Mouse (Mus musculus) kidney, postnatal 36 days (tissue): ENCODE results near the gene Wipf1.

Experiments
- DNase-seq, 2 experiments: peaks; one replicate each; pipeline ENCODE4 v3.0.0; 2021 to 2022; ENCODE audit warnings: mixed read lengths in 2 of 2

The Wipf1 gene

DNA sequence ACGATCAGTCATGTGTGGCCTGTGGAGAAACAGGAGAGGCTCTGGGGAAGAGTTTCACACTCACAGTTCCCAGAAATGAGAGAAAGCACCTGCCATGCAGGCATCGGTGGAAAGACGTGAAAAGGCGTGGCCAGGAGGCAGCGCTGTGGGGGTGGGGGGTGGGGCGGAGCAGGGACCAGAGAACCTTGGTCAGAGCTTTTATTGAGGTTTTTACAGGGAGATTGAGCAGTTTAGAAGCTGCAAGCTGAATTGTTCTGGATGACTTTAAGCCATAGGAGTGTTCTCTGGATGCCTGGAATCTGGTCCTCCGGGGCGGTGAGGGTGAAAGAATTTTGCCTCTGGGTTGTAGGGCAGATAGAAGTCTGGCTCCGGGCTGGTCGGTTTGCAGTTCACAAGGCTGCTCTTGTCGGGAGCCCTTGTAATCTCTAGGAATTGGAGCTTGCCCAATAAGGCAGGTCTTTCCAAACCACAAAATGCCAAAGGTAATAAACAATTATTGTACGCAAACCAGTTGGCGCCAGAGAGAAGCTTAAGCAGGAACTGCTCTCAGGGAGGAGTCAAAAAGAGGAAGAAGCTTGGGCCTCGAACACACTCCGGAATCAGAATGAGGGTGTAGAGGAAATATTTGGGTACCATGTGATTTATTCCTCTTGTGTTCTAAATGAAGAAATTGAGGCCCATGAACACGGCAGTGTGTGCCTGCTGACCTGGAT, 11.1 kb upstream of the Wipf1 start:
- DNase-seq = peak in 1 of 2 experiments; percentile 27

DNA sequence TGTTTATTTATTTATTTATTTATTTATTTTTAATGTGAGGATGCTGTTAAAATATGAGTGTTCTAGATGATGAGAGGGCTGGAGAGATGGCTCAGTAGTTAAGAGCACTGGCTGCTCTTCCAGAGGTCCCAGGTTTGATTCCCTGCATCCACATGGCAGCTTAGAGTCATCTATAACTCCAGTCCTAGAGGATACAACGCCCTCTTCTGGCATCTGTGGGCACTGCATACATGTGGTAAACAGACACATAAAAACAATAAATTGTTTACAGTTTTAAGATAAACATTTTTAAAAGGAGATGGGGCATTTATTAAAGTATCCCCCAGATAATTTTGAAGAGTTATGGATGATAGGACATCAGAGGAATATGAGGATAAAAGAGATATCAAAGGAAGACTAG, 10.2 kb upstream of the Wipf1 start:
- peak in 1 of 2 experiments; percentile 65 for DNase-seq

DNA sequence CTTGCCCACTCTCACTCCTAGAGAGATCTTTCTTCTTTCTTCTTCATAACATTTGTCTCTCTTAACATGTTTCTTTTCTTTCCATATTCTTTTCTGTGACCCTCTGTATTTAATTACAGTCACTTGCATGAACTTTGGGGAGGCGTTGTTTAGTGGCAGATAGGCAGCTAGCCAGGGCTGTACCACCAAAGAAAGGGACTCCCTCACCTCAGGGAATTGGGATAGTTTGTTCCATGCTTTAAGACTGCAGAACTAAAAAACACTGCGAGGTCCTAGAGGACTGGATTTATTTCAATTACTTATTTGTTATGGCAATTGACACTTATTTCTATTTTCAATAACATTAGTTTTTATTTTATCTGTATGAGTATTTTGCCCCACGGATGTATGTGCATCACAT, 9.6 kb upstream of the Wipf1 start:
- DNase-seq = no peak

DNA sequence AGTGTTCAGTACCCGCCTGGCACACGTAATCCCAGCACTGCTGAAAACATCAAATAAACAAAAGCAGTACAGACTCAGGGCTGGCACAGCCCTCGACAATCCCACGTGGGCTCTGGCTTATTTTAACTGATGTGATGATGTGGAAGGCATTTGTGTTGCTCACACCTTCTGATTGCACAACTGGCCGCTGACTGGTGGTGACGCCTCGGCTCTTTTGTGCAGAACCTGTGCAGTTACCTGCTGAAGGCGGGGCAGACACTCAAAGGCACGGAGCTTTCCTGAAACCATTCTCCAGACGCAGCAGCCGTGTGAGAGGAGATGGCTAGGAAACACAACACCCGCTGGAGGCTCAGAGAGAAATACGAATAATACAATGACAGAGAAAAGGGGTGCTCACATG, 9.1 kb upstream of the Wipf1 start:
- no peak for DNase-seq

DNA sequence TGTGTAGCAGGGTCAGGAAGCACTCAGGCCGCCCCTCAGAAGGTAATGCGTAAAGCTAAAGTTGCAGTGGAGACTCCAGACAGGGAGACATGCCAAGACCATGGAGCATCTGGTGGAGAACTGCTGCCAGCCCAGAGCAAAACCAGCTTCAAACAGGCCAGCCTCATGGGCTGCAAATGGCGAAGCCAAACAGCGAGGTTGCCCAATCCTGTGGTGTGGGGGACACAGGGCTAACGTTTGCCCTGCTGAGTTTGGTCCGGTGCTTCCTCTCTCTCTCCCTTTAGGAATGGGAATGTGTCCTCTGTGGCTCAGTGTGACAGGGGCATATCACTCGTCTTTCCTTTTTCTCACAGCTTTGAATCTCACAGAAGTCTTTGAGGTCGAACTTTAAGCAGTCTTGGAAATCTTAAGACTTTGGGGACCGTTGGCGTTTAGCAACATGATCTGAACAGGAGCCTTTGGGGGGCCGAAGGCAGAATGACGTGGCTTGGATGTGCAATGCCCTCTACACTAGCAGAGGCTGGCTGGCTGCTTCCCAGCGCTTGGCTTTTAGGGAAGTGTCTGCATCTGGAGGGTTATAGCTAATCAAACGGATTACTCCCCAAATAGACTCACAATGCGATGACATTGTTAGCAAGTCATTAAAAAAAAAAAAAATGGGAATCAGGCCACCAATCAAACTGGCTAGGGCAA, 6.7 kb upstream of the Wipf1 start:
- no peak for DNase-seq

DNA sequence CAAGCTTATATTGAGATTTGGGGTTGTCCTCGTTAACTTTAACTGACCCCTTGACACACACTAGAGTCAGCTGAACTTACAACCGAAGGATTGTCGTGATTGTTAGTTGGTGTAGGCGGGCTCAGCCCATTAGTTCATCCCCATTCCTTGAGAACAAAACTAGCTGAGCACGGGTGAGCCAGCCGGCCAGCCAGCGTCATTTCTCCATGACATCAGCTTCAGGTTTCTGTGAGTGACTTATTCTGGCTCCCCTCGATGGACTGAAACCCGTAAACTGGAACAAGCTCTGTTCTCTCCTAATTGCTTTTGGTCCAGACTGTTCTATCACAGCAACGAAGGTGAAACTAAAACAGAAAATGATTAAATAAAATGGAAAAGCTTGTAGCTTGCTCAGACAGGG, 5.2 kb upstream of the Wipf1 start:
- no peak for DNase-seq

DNA sequence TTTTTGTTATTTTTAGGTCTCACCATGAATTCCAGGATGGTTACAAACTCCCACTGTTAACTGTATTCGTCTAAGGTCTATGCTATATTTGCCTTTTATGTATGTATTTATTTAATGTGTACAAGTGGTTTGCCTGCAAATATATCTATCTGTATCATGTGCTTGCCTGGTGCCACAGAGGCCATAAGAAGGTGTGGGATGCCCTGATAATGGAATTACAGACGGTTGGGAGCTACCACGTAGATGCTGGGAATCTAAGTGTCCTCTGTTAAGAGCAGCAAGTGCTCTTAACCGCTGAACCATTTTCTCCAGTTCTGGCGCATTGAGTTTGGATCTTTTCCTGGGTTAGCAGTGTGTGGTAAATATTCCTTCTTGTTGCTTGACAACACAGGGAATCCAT, 953 bp upstream of the Wipf1 start:
- no peak for DNase-seq

DNA sequence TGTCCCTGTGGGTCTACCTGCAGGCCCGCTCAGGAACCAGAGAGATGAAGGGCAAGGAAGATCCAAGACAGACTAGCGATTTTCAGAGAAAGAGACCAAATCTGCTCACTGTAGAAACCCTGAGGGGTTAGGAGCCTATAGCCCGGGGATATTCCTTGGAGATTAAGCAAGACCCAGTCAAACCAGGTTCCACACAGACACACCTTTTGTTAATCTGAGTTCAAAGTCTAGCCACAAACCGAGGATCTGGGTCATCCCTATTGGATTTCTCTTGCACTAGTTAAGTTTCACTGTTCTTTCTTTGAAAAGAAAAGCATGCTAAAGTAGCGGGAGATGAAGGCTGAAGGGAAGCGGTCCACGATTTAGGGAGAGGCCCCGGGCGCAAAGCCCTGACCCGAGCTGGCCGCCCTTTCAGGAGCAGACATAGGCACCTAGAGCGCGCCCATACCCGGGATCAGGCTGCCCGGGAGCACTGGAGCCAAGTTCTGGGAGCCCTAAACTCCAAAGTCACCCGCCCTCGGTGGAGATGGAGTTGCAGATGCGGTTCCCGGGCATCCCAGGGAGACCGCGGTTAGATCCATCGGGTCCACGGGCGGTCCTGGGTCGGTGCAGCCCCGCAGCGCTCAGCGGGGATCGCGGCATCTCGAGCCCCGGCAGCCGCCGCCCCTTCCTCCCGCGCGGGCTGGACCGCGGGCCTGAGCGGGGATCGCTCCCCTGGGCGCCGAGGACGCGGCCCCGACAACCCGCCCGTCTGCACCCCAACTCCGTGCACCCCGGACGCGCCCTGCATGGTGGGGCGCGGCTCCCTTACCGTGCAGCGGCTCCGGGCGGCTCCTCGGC, 798 bp downstream of the Wipf1 start:
- peak in 1 of 2 experiments; percentile 57 for DNase-seq

DNA sequence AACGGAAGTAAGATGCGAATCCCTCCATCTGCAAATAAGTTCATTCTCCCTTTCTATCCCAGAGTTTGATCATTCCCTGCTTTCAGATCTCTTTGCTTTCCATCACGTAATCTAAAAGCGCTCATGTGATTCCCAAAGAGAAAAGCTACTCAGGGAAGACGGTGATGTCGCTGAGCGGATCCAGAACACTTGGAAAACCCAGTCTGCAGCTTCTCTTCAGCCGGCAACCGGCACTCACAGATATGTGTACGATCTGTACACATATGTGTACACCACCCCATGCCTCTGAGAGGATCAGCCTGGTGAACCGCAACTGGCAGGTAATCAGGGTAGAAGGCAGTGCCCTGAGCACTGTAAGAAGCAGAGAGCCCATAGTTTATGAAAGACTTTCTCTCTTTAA, 1.6 kb downstream of the Wipf1 start:
- no peak for DNase-seq

DNA sequence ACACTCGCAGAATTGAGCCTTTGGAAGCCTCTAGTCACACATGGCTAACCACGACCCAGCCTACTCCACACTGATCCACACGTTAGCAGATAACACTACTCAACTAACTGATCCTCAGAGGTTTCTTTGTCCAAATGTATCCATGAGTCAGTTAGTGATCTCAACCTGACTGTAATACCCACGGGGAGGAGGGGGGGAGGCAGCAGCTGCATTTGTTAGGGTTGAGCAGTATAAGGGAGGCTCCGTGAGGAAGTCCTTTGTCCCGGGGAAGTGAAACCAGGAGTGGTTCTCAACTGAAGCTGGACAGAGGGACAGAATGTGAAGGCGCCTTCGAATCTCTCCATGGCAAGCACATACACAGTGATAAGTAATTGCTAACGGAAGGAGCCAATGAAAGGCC, 2.8 kb downstream of the Wipf1 start:
- DNase-seq = peak in 1 of 2 experiments; percentile 39

DNA sequence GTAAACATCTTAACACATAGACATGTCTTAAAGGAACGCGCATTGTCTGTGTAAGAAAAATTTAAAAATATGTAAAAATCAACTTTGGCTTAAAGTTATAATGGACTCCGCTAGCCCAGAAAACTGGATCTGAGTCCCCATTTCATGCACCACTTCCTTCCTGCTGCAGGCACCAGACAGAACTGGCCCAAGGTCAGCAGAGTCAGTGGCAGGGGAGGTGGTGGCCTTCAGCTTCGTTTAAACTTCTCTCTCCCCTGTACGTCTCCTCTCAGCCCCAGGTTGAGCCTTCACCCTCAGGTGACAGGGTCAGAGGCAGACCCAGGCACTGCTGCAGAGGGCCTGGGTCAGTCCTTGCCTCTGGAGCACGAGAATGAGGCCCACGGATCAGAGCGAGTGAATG, 6.6 kb downstream of the Wipf1 start:
- peak in 1 of 2 experiments; percentile 59 for DNase-seq

DNA sequence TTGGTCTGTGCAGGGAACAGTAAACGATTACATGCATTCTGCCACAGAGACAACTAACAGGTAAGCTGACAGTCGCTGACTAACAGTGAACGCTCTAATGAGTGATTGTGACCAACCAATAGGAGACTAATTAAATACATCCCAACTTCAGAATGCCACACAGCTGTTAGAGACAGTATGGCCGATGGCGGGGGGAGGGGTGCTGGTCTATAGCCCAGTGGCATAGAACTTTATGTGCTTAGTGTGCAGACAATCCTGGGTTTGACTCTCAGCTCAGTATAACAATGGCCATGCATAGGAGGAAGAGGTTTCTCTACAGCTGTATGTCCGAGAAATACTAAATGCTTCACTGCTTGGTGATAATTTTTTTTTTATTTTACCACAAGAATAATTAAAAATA, 7.2 kb downstream of the Wipf1 start:
- DNase-seq = no peak

DNA sequence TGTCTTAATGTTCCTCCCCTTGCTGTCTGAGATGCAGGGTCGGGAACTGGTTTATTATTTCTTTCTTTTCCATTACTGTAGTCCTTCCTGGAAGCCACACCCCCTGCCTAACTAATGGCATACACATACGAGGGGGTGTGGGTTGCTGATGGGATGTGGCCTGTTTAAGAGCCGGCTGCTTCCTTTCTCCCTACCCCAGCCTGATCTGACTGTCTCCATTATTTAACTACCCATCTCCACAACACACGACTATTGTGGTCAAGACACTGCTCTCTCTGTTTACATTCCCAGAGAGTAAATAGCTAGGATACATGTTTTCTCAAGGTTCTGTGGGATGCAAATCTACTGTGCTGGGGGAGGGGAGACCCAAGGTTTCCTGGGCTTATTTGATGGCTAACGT, 7.8 kb downstream of the Wipf1 start:
- no peak for DNase-seq

DNA sequence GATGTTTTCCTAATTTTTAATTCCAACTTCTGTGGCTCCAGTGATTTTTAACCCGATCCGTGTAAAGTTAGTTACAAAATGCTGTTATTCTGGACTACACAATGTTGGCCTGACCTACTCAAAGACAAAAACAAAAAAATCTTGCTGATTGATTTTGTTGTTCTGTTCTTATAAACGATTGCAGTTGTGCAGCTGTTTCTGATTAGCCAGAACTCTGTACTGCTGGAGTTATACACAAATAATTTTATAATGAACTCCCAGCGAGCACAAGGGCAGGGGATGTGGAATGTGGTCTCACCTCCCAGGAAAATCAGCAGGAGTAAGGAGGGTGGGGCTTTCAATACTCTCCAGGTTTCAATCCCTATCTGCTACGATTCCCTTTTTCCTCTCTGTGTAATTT, 10.6 kb downstream of the Wipf1 start:
- no peak for DNase-seq

DNA sequence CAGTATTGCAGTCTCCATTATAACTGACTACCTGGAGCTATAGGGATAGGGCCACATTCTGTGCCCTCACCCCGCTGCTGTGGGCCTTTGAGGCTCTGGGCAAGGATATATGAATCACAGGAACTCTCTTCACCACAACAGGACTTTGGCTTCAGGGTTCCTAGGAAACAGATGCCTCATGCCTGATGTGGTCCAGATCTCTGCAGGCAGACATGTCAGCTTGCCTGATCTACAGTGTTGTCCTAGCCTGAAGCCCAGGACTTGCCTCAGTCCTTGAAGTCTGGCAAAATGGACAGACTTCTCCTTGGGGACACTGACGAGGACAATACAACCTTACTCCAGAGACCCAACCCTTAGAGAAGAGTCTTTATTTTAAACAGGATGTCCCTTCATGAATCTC, 11.2 kb downstream of the Wipf1 start:
- no peak for DNase-seq

DNA sequence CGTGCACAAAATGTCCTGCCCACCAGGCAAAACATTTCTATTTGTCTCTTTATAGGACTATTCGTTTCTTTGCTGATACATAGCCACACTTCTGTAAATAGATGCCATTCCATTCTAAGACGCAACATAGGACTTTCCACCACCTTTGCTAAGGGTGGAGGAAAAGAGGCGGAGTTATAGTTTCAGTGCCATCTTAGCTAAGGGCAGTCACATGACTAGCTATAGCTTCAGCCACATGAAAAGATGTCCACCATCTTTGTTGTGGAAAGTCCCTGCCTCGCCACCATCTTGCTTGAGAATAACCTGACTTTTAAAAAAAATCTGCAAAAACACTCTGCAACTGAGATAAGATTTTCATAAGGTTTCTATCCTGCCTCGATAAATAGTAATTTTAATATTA, 15.4 kb downstream of the Wipf1 start:
- no peak for DNase-seq

DNA sequence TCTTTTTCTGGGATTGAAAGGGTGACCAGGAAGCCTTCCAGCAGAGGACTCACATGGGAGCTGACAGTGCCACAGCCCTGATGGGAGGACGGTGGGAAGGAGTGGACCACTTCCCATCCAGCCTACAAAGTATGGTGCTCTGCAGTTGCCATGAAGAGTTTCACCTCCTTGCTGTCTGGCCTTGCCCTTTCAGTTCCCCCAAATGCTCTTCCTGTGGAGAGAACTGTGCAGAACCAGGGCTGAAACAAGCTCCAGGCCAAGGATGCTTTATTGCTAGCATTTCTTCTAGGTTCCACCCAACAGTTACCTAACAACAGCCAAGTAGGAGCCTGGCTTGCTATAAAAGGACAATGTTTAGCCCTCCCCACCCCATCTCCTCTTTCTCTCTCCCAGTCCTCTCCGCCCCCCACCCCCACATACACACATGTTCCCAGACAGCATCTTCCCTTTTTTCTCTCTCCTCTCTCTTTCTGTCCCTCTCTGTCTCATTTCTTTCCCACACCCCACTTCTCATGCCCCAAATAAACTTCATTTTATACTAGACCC, 16.3 kb downstream of the Wipf1 start:
- DNase-seq = no peak

DNA sequence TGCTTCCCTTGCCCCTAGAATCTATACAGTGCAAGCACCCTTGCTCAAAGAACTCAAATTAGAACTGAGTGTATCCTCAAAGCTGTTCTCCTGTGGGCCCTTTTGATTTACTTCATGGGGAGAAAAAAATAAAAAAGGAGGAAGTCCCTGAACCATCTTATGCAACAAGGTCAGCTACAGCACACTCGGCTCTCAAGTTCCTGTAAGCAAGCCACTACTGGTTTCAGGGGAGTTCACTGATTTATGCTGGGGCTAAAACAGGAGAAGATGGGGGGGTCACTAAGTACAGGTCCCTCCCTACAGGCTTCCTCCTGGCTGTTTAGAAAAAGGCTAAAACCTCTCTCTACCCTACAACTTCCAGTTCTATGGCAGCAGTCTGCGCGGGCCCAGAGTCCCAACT, 17.5 kb downstream of the Wipf1 start:
- peak in 1 of 2 experiments; percentile 40 for DNase-seq

DNA sequence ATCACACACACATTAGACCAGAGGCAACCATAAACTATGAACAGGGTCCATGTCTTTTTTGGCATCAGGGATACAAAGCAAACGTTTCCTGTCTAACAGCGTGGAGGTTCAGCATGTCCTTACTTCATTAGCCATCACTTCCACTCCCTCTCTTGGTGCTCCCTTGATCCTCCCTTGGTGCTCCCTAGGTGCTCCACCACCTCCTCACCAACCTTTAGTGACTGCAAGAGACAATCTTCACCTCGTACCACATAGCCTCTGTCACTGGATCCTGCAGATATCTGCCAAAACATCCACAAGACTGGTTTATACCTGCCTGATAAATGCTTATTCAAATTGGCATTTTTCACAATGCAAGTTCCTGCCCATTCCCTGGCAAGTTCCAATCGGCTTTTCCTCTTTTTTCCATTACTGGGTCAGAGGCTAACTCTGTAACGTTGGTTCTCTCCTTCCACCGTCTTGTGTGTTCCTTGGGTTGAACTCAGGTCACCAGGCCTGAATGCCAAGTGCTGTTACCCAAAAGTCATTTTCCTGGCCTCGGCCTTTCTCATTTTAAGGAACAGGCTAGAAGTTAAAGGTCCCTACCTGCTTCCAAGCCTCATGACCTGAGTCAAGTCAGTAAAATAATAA, 18.7 kb downstream of the Wipf1 start:
- peak in 1 of 2 experiments; percentile 27 for DNase-seq

DNA sequence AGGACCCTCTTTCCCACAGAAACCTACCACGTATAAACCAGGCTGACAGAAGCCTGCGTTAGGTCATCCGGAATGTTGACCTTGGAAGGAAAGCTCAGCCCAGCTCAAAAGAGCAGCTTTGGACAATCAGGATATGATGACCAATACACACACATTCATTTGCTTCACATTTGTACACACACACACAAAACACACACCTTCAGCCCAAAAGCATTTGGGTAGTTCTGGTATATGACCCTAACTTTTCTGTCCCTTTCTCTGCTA, 19.6 kb downstream of the Wipf1 start:
- no peak for DNase-seq

DNA sequence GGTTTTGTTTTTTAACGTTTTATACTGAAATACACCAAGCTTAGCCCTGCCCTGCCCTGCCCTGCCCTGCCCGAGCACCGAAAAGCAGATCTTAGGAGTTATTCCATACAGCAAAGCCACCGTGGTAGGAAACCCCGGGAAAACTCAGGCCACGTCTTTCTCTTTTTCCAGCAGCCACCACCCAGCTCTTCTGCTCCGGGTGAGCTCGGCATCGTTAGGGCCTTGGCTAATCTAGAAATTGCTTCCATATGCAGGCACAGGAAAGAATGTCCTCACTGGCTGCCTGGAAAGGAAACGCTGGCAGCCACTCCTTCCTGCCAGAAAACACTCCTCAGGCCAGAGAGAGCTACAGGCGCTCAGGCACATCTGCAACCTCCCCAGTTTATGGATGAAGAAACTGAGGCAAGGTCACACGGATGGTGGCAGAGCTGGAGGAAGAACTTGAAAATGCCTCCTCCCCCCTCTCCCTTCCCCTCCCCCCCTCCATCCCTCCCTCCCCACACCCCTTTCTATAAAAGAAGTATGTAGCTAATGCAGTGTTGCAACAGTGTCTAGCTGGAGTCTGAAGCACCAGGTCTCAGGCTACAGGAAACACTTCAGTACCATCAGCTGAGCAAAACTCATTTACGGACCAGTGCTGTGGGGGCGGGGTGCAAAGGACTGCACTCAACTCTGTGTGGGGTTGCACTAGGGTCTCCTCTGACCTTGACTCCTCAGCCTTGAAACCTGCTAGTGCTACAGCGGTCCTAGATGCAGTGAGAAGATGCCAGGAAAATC, 20.1 kb downstream of the Wipf1 start:
- peak; percentile 33 to 51 for DNase-seq

DNA sequence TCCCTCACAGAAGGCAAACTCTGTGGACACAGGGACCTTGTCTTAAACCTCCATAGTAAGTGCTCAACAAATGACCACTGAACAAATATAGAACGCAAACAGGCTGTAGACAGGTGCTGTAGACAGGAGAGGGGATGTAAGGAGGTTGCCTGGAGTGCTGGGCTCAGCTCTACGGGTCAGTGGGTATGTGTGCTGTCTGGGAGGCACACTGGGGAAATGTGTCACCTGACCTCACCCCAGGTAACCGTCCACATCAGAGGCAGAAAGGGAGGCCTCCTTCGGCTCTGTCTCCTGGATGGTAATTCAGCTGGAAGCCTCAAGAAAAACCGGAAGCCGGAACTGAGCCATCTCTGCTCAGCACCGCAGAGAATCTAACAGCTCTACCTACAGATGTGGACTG, 21.6 kb downstream of the Wipf1 start:
- peak; percentile 25 to 37 for DNase-seq
